Comparison of ENCODE assay signal across 9 mouse cellular contexts in genomic region chr13:113031351-113031750, GRCm38 (mm10). TPM values are rescaled to one million over a fixed set of nuclear protein-coding genes. Genes with fewer than 3 reads are reported as not detected.
DNase-seq lines count a peak whose midpoint lies in the region; ATAC-seq and TF ChIP-seq lines count a peak whose summit lies in the region.
"Had no signal": no experiment of that assay in that cellular context is flagged by ENCODE, and none has a peak within 500 bp of the region (broad histone marks: within the 10 kb centered on the region; RNA-seq: fewer than 3 reads in every experiment).

No protein-coding gene starts in this region.

- DNase-seq in heart, postnatal 10 days = no peak
- peak; percentile 14 for DNase-seq in R1 (ENCODE audit: low read depth, low spot score)
- no peak for DNase-seq in liver, postnatal 0 days
- DNase-seq in layer of hippocampus, postnatal 14 days (ENCODE audit: low spot score in 2 of 2) = no peak
- DNase-seq in kidney, adult 2 months = no peak

- peaks cover 45% of the 10 kb centered on the region for H3K27me3 ChIP-seq in heart, embryonic 11.5 days (ENCODE audit: control insufficient read depth, insufficient read depth, low read length)
- H3K27me3 ChIP-seq in forebrain, embryonic 16.5 days (replicated peaks; ENCODE audit: control insufficient read depth, insufficient read depth, low read length) = peaks cover 9% of the 10 kb centered on the region
- H3K27me3 ChIP-seq in liver, postnatal 0 days (ENCODE audit: insufficient read depth, low read length) = peaks cover 68% of the 10 kb centered on the region
- H3K27me3 ChIP-seq in kidney, adult 2 months (replicated peaks; ENCODE audit: control insufficient read depth, insufficient read depth, low read length) = peaks cover 3% of the 10 kb centered on the region

- no peaks in the 10 kb centered on the region for H3K36me3 ChIP-seq in heart, embryonic 11.5 days (ENCODE audit: control insufficient read depth, insufficient read depth, low read length)
- no peaks in the 10 kb centered on the region for H3K36me3 ChIP-seq in forebrain, embryonic 16.5 days (ENCODE audit: control insufficient read depth, insufficient read depth)
- no peaks in the 10 kb centered on the region for H3K36me3 ChIP-seq in liver, postnatal 0 days (replicated peaks; ENCODE audit: insufficient read depth, low read length)
- H3K36me3 ChIP-seq in kidney, adult 2 months (ENCODE audit: control insufficient read depth, insufficient read depth, low read length) = no peaks in the 10 kb centered on the region

- no peak overlapping the region for H3K9ac ChIP-seq in heart, embryonic 11.5 days (ENCODE audit: low read depth, low read length)
- peak overlapping the region; percentile 82 for H3K9ac ChIP-seq in forebrain, embryonic 16.5 days (replicated peaks; ENCODE audit: low read depth, low read length)
- no peak overlapping the region for H3K9ac ChIP-seq in liver, postnatal 0 days (replicated peaks)

- peaks cover 4% of the 10 kb centered on the region; the same call in 1 of the 2 replicates for H3K4me1 ChIP-seq in heart, embryonic 11.5 days (ENCODE audit: control insufficient read depth, insufficient read depth, low read length)
- H3K4me1 ChIP-seq in forebrain, embryonic 16.5 days (replicated peaks; ENCODE audit: control insufficient read depth, insufficient read depth, low read length) = peaks cover 20% of the 10 kb centered on the region
- peaks cover 12% of the 10 kb centered on the region; the same call in 1 of the 2 replicates for H3K4me1 ChIP-seq in liver, postnatal 0 days (ENCODE audit: insufficient read depth)
- no peaks in the 10 kb centered on the region for H3K4me1 ChIP-seq in kidney, adult 2 months (ENCODE audit: control insufficient read depth, insufficient read depth, low read length)

- no peak overlapping the region for H3K27ac ChIP-seq in heart, embryonic 11.5 days (ENCODE audit: low read depth, low read length)
- no peak overlapping the region for H3K27ac ChIP-seq in forebrain, embryonic 16.5 days (ENCODE audit: low read length)
- no peak overlapping the region for H3K27ac ChIP-seq in liver, postnatal 0 days (ENCODE audit: low read depth)
- H3K27ac ChIP-seq in kidney, adult 2 months (ENCODE audit: insufficient read depth, low read depth, low read length) = no peak overlapping the region

- no peaks in the 10 kb centered on the region for H3K9me3 ChIP-seq in heart, embryonic 11.5 days (replicated peaks; ENCODE audit: control insufficient read depth, low read length)
- no peaks in the 10 kb centered on the region for H3K9me3 ChIP-seq in forebrain, embryonic 16.5 days (ENCODE audit: control insufficient read depth, low read length)
- no peaks in the 10 kb centered on the region for H3K9me3 ChIP-seq in liver, postnatal 0 days (ENCODE audit: low read length)

- WGBS in heart, embryonic 11.5 days (ENCODE audit: insufficient replicate concordance) = 3% methylated on average over 7 of the region's 7 CpGs
- WGBS in forebrain, embryonic 16.5 days = 4% methylated on average over 7 of the region's 7 CpGs
- WGBS in liver, postnatal 0 days (ENCODE audit: insufficient replicate concordance) = 4% methylated on average over 7 of the region's 7 CpGs
- 2% methylated on average over 7 of the region's 7 CpGs for WGBS in kidney, adult 2 months

- peak overlapping the region; percentile 97 for H3K4me2 ChIP-seq in heart, embryonic 11.5 days
- peak overlapping the region; percentile 93 for H3K4me2 ChIP-seq in forebrain, embryonic 16.5 days (ENCODE audit: low read length)
- peak overlapping the region; percentile 80 for H3K4me2 ChIP-seq in liver, postnatal 0 days (ENCODE audit: low read depth, low read length)

- no peak for ATAC-seq in heart, embryonic 11.5 days (replicated peaks; ENCODE audit: insufficient number of reproducible peaks, low FRiP score, low TSS enrichment)
- no peak; the same call in 1 of the 2 replicates for ATAC-seq in forebrain, embryonic 16.5 days
- no peak for ATAC-seq in liver, postnatal 0 days
- no peak for ATAC-seq in megakaryocyte-erythroid progenitor cell, adult 5-6 weeks (replicated peaks; ENCODE audit: low FRiP score, low TSS enrichment, poor library complexity, severe bottlenecking)

- peak overlapping the region; percentile 58 for H3K4me3 ChIP-seq in heart, embryonic 11.5 days (ENCODE audit: low read depth, low read length)
- H3K4me3 ChIP-seq in forebrain, embryonic 16.5 days (replicated peaks; ENCODE audit: low read length) = peak overlapping the region; percentile 73
- H3K4me3 ChIP-seq in liver, postnatal 0 days (ENCODE audit: low read depth, low read length) = no peak overlapping the region
- no peak overlapping the region for H3K4me3 ChIP-seq in kidney, adult 2 months (ENCODE audit: insufficient read depth, low read depth, low read length)

- TF ChIP-seq CTCF in liver, postnatal 0 days (IDR thresholded peaks at IDR 0.05; ENCODE audit: low read depth) = no peak
- no peak for TF ChIP-seq CTCF in kidney, adult 2 months (conservative IDR thresholded peaks at IDR 0.05; ENCODE audit: insufficient read depth, insufficient read length, low read depth, low read length)

- no peak for TF ChIP-seq EP300 in liver, postnatal 0 days (IDR thresholded peaks at IDR 0.05; ENCODE audit: low read depth)

- no peak for TF ChIP-seq POLR2A in kidney, adult 2 months (IDR thresholded peaks at IDR 0.05; ENCODE audit: low read depth, low read length)

- intact Hi-C loops in heart, postnatal 10 days (cut with DNase I) = no loop called here

RNA-seq across cellular contexts. Expression of gene Cdc20b, which starts 3.6 kb away (rescaled TPM):
- polyA plus RNA-seq in heart, embryonic 11.5 days (2014; fragmentation: Nextera tagmentation; extraction: Ambion mirVana) = 0.14 TPM in 1 of 2 replicates, not detected in the other
- under 1 TPM in 1 of 2 experiments, not detected in 1; 0.17 TPM for total RNA-seq in heart, postnatal 10 days (2021)
- polyA plus RNA-seq in forebrain, embryonic 16.5 days (2015; fragmentation: Nextera tagmentation; extraction: Ambion mirVana) = 0.33 TPM in 1 of 2 replicates, not detected in the other
- not detected in 2 replicates for polyA plus RNA-seq in liver, postnatal 0 days (2015; fragmentation: Nextera tagmentation; extraction: Ambion mirVana)
- total RNA-seq in megakaryocyte-erythroid progenitor cell, adult 5-6 weeks (2014; fragmentation: Nextera tagmentation) = not detected in 2 replicates
- not detected in 2 replicates for total RNA-seq in megakaryocyte-erythroid progenitor cell, adult 5-6 weeks (2017)
- under 1 TPM in 1 of 2 experiments, not detected in 1; 0.21 TPM for total RNA-seq in layer of hippocampus, postnatal 14 days (2021)
- polyA plus RNA-seq in kidney, adult 2 months (2012; rRNA removed) = 0.05 TPM in 1 of 2 replicates, not detected in the other
- total RNA-seq: common myeloid progenitor, adult 5-6 weeks had no signal

RNA-seq across cellular contexts. Expression of gene Gpx8, which starts 14.9 kb away (rescaled TPM):
- polyA plus RNA-seq in heart, embryonic 11.5 days (2014; fragmentation: Nextera tagmentation; extraction: Ambion mirVana) = 147 and 151 TPM in 2 replicates
- 10 to 100 TPM; 49.0 to 59.0 TPM for total RNA-seq in heart, postnatal 10 days (2021)
- polyA plus RNA-seq in forebrain, embryonic 16.5 days (2015; fragmentation: Nextera tagmentation; extraction: Ambion mirVana) = 39.0 and 44.8 TPM in 2 replicates
- 5.5 and 5.8 TPM in 2 replicates for polyA plus RNA-seq in liver, postnatal 0 days (2015; fragmentation: Nextera tagmentation; extraction: Ambion mirVana)
- total RNA-seq in megakaryocyte-erythroid progenitor cell, adult 5-6 weeks (2014; fragmentation: Nextera tagmentation) = not detected in 2 replicates
- not detected in 2 replicates for total RNA-seq in megakaryocyte-erythroid progenitor cell, adult 5-6 weeks (2017)
- 10 to 100 TPM; 12.1 to 18.4 TPM for total RNA-seq in layer of hippocampus, postnatal 14 days (2021)
- 6.5 and 9.2 TPM in 2 replicates for polyA plus RNA-seq in kidney, adult 2 months (2012; rRNA removed)

RNA-seq across cellular contexts. Expression of gene Mcidas, which starts 37.7 kb away (rescaled TPM):
- not detected in 2 replicates for polyA plus RNA-seq in heart, embryonic 11.5 days (2014; fragmentation: Nextera tagmentation; extraction: Ambion mirVana)
- not detected for total RNA-seq in heart, postnatal 10 days (2021)
- 0.20 and 0.66 TPM in 2 replicates for polyA plus RNA-seq in forebrain, embryonic 16.5 days (2015; fragmentation: Nextera tagmentation; extraction: Ambion mirVana)
- not detected in 2 replicates for polyA plus RNA-seq in liver, postnatal 0 days (2015; fragmentation: Nextera tagmentation; extraction: Ambion mirVana)
- not detected in 2 replicates for total RNA-seq in megakaryocyte-erythroid progenitor cell, adult 5-6 weeks (2014; fragmentation: Nextera tagmentation)
- total RNA-seq in megakaryocyte-erythroid progenitor cell, adult 5-6 weeks (2017) = not detected in 2 replicates
- under 1 TPM; 0.30 to 0.36 TPM for total RNA-seq in layer of hippocampus, postnatal 14 days (2021)
- not detected in 2 replicates for polyA plus RNA-seq in kidney, adult 2 months (2012; rRNA removed)
- total RNA-seq: common myeloid progenitor, adult 5-6 weeks had no signal

RNA-seq across cellular contexts. Expression of gene Ccno, which starts 43.7 kb away (rescaled TPM):
- polyA plus RNA-seq in heart, embryonic 11.5 days (2014; fragmentation: Nextera tagmentation; extraction: Ambion mirVana) = 0.13 and 0.18 TPM in 2 replicates
- total RNA-seq in heart, postnatal 10 days (2021) = under 1 TPM; 0.14 to 0.37 TPM
- 0.51 and 1.4 TPM in 2 replicates for polyA plus RNA-seq in forebrain, embryonic 16.5 days (2015; fragmentation: Nextera tagmentation; extraction: Ambion mirVana)
- polyA plus RNA-seq in liver, postnatal 0 days (2015; fragmentation: Nextera tagmentation; extraction: Ambion mirVana) = 0.58 TPM in 2 replicates
- total RNA-seq in megakaryocyte-erythroid progenitor cell, adult 5-6 weeks (2014; fragmentation: Nextera tagmentation) = not detected in 2 replicates
- total RNA-seq in megakaryocyte-erythroid progenitor cell, adult 5-6 weeks (2017) = 3.2 TPM in 1 of 2 replicates, not detected in the other
- 1 to 10 TPM; 2.9 to 3.0 TPM for total RNA-seq in layer of hippocampus, postnatal 14 days (2021)
- 0.47 and 1.1 TPM in 2 replicates for polyA plus RNA-seq in kidney, adult 2 months (2012; rRNA removed)
- total RNA-seq: common myeloid progenitor, adult 5-6 weeks had no signal

Comparison
In these comparisons a context has a peak if more than half of its experiments do, and no peak if none do; other contexts are left out.
1. H3K4me3 ChIP-seq: peak in heart, embryonic 11.5 days (single experiment) and forebrain, embryonic 16.5 days (single experiment); none in liver, postnatal 0 days (single experiment) and kidney, adult 2 months (single experiment).
2. Peak in every context shown above with its lines, with median percentiles within 50 percentile points of each other: H3K4me2 ChIP-seq.